Mouse (Mus musculus): Measurements from ENCODE around the gene Il7r.
"Not testable (repeated sequence)": the region's sequence is repeated elsewhere in the genome, so short reads cannot be mapped to it uniquely, and the experiment has no call there.

Gene Il7r

DNA sequence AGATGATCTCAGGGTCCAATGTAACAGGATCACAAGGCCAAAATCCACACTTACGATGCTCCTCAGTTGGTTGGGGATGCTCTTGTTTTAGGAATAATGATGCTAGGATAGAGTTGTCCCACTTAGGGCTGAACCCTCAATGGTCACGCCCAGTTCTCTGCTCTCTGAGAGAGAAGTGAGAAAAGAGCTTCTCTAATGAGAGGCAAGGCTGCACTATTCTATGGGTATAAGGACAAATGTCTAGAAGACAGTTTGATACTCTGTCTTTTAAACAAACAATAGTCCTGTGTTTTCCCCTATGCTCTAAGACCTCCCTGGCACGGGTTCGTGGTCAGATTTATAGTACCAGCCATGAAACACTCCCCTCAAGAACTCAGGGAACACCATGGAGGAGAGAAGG is at the start of gene Il7r:
TSS of gene Il7r (minus strand) at position 101 of the 400 bp plus-strand sequence.
- no peak for DNase-seq (ENCODE audit: low spot score)

DNA sequence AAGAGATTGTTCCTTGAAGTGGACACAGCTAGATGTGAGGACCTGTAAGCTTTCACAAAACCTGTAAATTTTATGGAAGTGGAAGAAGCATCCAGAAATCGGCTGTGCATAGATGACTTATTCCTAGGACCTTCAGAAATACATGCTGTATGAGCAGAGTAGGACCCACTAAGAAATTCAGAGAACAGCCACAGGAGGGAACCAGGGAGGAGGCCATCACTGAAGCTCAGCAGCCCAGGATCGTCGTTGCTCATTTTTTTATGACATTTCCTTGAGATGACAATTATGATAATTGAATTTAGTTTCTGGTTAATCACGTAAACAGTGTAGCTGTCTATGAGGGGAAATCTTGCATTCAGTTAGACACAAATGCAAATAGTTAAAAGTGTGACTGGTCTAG is 47.3 kb upstream of the Il7r start:
- DNase-seq (ENCODE audit: low spot score): no peak

DNA sequence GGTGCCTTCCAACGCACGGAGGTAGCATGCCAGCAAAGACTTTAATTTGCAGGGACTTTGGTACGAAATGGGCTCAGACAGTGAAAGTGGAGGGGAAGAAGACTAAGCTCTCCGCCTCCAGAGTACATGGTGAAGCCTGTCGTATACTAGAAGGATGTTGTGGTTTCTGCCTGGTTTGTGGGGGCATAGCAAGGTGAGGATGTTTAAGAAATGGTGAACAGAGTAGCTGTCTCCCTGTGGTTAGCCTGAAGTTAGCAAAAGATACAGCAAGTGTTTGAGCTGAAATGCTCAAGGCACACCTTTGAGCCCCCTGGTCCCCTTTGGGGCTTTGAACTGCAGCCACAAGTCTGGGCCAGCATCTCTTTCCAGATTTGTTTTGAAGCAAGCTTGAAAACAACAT is 44.8 kb upstream of the Il7r start:
- peak; percentile 11 for DNase-seq (ENCODE audit: low spot score)

DNA sequence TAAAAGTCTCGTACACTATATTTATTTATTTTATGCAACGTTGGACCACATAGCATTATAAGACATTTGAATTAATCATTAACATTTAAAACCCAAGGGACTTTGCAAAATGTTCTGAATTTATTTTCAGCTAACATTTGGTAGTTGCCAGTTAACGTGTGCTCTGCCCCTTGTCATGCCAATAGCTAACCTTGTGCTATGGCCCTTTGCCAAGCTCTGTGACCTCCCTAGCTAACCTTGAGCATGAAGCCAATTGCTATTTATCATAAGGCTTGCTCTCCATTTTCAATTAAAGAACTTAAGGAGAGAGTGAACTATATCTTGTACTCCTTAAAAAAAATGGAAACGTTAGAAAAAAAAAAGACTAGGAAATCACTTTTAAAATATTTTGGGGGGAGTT is 43.4 kb upstream of the Il7r start:
- no peak for DNase-seq (ENCODE audit: low spot score)

DNA sequence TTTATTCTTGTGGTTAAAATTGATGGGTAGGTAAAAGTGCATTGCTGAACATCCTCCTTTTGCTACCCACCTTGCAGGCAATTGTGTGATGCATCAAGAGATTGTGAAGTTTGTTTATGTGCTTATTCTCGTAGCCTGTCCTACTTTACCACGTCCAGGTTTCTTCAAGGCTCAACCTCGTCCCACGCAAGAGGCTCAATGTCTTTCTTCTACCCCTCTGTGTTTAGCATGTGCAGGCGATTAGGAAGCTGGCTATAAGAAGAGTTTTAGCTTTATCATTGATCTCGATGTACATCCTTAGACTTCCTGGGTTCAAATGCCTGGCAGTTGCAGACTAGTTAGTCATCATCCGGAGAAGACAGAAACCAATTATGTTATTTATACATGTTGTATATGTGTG is 42.7 kb upstream of the Il7r start:
- DNase-seq (ENCODE audit: low spot score): no peak

- DNase-seq (ENCODE audit: low spot score): no peak
These were observed 41.9 kb upstream of the Il7r start for GRCm38 (mm10) chr15:9571896-9572295.

DNA sequence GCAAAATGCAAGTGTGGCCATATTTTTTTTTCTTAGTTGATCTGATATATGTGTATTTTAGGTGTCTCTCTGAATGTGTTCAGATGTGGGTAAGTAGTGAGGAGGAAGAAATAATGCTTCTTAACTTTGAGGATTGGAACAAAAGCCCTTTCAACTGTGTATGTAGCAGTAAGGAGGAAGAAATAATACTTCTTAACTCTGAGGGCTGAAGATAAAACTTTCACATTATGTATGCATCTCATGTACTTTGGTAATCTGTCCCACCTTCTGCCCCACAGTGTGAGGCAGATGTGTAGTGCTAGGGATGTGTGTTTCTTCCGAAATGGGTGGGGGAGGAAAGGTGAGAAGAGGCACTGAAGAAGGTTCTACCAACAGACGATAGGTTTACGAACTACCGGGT is 37.3 kb upstream of the Il7r start:
- DNase-seq (ENCODE audit: low spot score): no peak

GRCm38 (mm10) chr15:9565396-9565795 is 35.4 kb upstream of the Il7r start:
- no peak for DNase-seq (ENCODE audit: low spot score)

DNA sequence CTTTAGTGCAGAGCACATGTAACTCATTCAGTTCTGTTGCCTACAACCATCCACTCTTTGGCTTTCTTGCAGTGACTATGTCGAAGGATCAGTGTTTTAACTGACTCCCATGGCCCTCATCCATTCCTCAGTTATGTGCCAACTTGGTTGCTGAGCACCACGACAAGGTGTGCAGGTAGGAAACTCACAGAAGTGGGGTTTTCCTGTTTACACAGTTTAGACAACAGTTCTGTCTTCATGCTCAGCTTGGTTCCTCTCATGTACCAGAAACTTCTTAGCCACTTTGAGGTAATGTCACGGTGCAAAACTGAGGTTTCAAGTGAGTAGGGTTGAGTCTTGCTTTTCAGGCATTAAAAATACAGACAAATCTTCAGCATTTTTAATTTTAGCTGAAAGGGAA is 34.2 kb upstream of the Il7r start:
- no peak for DNase-seq (ENCODE audit: low spot score)

GRCm38 (mm10) chr15:9557264-9557663 is 27.3 kb upstream of the Il7r start:
- DNase-seq (ENCODE audit: low spot score): not testable (repeated sequence)

DNA sequence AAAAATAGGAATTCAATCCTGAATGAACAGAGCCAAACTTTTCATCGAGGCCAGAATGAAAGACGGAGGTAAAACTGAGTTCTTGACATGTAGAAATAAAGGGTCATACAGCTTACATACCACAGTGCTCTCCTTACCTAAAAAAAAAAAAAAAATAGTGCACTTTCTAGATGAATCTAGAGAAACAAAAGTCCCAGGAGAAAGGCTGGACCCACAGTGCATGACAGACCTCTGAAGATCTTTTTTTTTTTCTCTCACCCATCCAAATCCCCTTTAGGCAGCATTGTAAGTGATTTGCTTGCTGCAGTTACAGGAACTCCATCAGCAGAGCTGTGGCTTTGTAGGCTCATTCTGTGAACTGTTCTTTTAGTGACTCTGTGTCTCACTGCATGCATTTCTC is 19.0 kb upstream of the Il7r start:
- DNase-seq (ENCODE audit: low spot score): no peak

DNA sequence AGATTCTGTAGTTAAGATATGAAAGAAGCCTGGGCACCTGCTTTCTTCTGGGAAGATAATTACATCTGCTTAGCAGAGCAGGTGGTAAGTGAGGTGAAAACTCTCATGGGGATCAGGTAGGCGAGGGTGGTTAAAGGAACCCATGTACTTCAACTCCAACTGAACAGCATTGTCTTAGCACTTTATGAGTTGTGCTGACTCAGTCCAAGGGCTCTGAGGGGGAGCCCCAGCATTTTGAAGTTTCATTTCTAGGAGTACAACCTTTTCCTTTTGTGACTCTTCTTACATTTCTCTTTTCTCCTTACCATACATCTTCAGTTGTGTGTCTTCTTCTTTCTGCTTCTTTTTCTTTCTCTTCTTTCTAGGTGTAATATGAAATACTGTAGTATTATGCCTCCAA is 5.2 kb upstream of the Il7r start:
- no peak for DNase-seq (ENCODE audit: low spot score)

GRCm38 (mm10) chr15:9533356-9533902 is 3.5 kb upstream of the Il7r start:
- DNase-seq (ENCODE audit: low spot score): no peak

GRCm38 (mm10) chr15:9529646-9530045 is 330 bp downstream of the Il7r start:
- DNase-seq (ENCODE audit: low spot score): no peak

- DNase-seq (ENCODE audit: low spot score): no peak
These were observed 1.6 kb downstream of the Il7r start for GRCm38 (mm10) chr15:9528186-9528935.

- DNase-seq (ENCODE audit: low spot score): no peak
These were observed 3.6 kb downstream of the Il7r start for GRCm38 (mm10) chr15:9526412-9526811.

- DNase-seq (ENCODE audit: low spot score): no peak
These were observed 5.1 kb downstream of the Il7r start for GRCm38 (mm10) chr15:9524907-9525306.

DNA sequence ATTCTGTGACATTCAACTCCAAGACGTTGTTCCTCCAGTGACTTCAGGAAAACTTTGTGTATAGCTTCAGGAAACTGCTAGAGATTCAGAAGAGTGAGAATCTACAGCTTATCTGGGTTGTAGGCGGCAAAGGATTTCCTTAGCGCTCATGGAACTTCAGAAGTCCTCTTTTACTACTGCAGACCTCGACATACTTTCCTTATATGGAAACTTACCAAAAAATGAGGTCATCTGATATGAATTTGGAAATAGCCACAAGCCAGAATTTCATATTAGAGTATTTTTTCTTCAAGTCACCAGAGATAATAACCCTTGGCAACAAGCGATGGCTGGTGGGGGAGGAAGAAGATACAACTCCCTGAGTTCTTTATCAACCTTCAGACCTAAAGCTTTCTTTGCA is 6.0 kb downstream of the Il7r start:
- no peak for DNase-seq (ENCODE audit: low spot score)

DNA sequence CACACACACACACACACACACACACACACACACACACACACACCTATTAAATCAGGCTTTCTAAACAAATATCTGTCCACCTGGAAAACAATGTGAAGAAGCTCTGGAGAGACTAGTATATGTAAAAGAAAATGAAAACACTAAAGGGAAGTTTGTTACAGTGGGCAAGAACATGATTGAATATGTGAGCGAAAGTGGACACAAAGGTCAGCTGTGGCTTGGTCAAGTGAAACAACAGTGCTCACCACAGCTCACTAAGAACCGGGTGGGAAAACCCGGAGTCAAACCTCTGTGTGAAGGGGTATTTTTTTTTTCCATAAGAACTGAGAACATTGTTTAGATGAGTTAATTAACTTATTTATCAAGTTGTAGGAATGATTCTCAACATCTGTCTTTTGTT is 6.9 kb downstream of the Il7r start:
- DNase-seq (ENCODE audit: low spot score): no peak

GRCm38 (mm10) chr15:9492077-9492476 is 37.9 kb downstream of the Il7r start:
- no peak for DNase-seq (ENCODE audit: low spot score)

DNA sequence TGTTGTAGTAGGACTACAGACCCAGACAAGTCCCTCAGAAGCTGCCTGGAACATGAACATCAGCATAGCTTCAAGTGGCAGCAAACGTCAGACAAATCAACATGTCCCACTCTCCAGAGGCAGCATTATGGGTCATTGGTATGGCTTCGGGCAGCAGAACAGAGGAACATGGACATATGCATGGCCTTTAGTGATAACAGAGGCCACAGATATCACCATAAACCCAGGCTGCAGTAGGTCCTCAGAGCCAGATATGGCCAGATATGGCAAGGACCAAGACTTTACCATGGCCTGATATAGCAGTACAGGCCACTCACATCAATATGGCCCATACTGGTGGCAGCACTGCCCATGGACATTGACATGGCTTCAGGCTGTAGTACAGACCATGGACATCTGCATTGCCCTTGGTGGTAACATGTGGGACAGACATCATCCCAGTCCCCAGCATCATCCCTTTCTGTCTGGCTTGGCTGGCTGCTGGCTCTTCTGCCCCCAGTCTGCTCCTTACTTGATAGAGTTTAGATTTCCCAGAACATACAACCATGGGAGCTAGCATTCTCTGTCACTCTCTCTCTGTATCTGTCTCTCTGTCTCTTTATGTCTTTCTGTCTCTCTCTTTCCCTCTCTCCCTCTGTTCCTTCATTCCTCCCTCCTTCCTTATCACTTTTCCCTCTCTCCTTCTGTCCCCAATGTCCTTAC is 40.4 kb downstream of the Il7r start:
- no peak for DNase-seq (ENCODE audit: low spot score)

GRCm38 (mm10) chr15:9473188-9473587 is 56.8 kb downstream of the Il7r start:
- DNase-seq (ENCODE audit: low spot score): no peak

GRCm38 (mm10) chr15:9472618-9473017 is 57.4 kb downstream of the Il7r start:
- DNase-seq (ENCODE audit: low spot score): no peak

DNA sequence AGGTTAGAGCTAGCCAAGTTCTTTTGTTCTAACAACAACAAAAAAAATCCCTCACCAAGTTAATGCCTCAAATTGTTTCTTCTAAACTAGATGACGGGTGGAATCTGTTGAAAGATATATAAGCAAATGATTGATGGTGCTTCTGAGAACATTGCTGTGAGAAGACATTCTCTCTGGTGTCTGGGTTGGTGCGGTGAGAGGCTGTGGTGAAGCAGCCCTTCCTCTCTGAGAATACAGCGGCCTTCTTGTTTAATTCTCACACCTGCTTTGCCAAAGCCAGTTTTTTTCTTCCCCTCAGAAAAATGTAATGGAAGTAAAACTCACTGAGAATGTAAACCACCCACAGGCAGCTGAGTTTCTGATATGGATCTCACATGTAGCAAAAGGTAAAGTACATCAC is 57.8 kb downstream of the Il7r start:
- no peak for DNase-seq (ENCODE audit: low spot score)
